Mouse (Mus musculus) lung, embryonic 15.5 days (tissue): ENCODE data around the gene Cbr3. TPM values are rescaled to one million over a fixed set of nuclear protein-coding genes. Genes with fewer than 3 reads are reported as not detected.
A peak's percentile ranks its signal among the peaks of the same experiment; 100 is the strongest.

Experiments
- ATAC-seq: fragments of 200-750 bp; cut with Nextera tagmentation; 2 replicates; pipeline ENCODE4 v1.8.0; 2017; ENCODE audit warnings: moderate number of reproducible peaks, borderline replicate concordance; ENCODE audit not compliant: low FRiP score, low TSS enrichment; ENCODE audit errors: extremely low read depth
- H3K27ac ChIP-seq: fragments of 300-500 bp; sonication (generic); 2 replicates; pipeline ENCODE4 v1.5.1; 2015; ENCODE audit warnings: moderate library complexity, mild to moderate bottlenecking, inconsistent platforms
- H3K27me3 ChIP-seq: fragments of 300-500 bp; sonication (generic); 2 replicates; pipeline ENCODE4 v1.6.1; 2015; ENCODE audit warnings: inconsistent platforms
- H3K36me3 ChIP-seq: fragments of 300-500 bp; sonication (generic); 2 replicates; pipeline ENCODE4 v1.6.1; 2015; ENCODE audit warnings: inconsistent platforms
- H3K4me1 ChIP-seq: fragments of 300-500 bp; sonication (generic); 2 replicates; pipeline ENCODE4 v1.6.1; 2015; ENCODE audit warnings: inconsistent platforms
- H3K4me2 ChIP-seq: fragments of 300-500 bp; sonication (generic); 2 replicates; pipeline ENCODE4 v1.6.1; 2015; ENCODE audit warnings: inconsistent platforms, mild to moderate bottlenecking, moderate library complexity
- H3K4me3 ChIP-seq: fragments of 300-500 bp; sonication (generic); 2 replicates; pipeline ENCODE4 v1.5.1; 2015; ENCODE audit warnings: mild to moderate bottlenecking, inconsistent platforms
- H3K9ac ChIP-seq: fragments of 300-500 bp; sonication (generic); 2 replicates; pipeline ENCODE4 v1.6.1; 2015; ENCODE audit warnings: inconsistent platforms
- H3K9me3 ChIP-seq: fragments of 300-500 bp; sonication (generic); 2 replicates; pipeline ENCODE4 v1.6.1; 2016; ENCODE audit warnings: inconsistent platforms
- WGBS: fragments of 180-500 bp; shearing (Covaris S2); methylation state at CpG from one replicate; pipeline ENCODE4 v1.1.7; 2015; 5-methylcytosine and 5-hydroxymethylcytosine counted together
- polyA plus RNA-seq: library from polyadenylated mRNA; unstranded; fragments of >200 nt; fragmentation: Nextera tagmentation; extraction: Ambion mirVana; gene quantifications from 2 replicates; pipeline ENCODE4 v1.2.1, GENCODE M21; 2015

The Cbr3 gene
- polyA plus RNA-seq, 1 experiment from 2014 or later, result 7.6 TPM

- 82% methylated on average over 8 of the region's 8 CpGs for WGBS
- H3K27me3 ChIP-seq, result no peaks in the 10 kb centered on the region
Observed at GRCm38 (mm10) chr16:93731310-93731709, 48.3 kb downstream of the Cbr3 start.

GRCm38 (mm10) chr16:93732875-93733569 lies 50.0 kb downstream of the Cbr3 start:
- no peaks in the 10 kb centered on the region for H3K36me3 ChIP-seq
- no peak overlapping the region for H3K4me2 ChIP-seq
- no peak overlapping the region for H3K27ac ChIP-seq
- no peaks in the 10 kb centered on the region for H3K9me3 ChIP-seq
- peaks cover 13% of the 10 kb centered on the region; the same call in 1 of the 2 replicates for H3K4me1 ChIP-seq
- 0 out of 2 replicates have a peak, but pooled peaks have one; percentile 8 for ATAC-seq
- H3K9ac ChIP-seq, result no peak overlapping the region
- H3K4me3 ChIP-seq, result no peak overlapping the region
- WGBS, result 66% methylated on average over 18 of the region's 18 CpGs
- H3K27me3 ChIP-seq, result no peaks in the 10 kb centered on the region

More at GRCm38 (mm10) chr16:93731310-93731709, 48.3 kb downstream of the Cbr3 start:
- ATAC-seq, result no peak
- Histone ChIP-seq H3K27ac (no peak overlapping the region), H3K4me1 (peaks cover 8% of the 10 kb centered on the region; the same call in 1 of the 2 replicates), H3K9ac (no peak overlapping the region), H3K36me3 (no peaks in the 10 kb centered on the region), H3K9me3 (no peaks in the 10 kb centered on the region), H3K4me3 (no peak overlapping the region), H3K4me2 (no peak overlapping the region)

GRCm38 (mm10) chr16:93739251-93739650 lies 56.2 kb downstream of the Cbr3 start:
- WGBS, result 88% methylated on average over 11 of the region's 11 CpGs
- Histone ChIP-seq H3K4me3 (no peak overlapping the region), H3K27ac (no peak overlapping the region), H3K4me2 (no peak overlapping the region), H3K9ac (no peak overlapping the region), H3K36me3 (peaks cover 11% of the 10 kb centered on the region; the same call in 1 of the 2 replicates), H3K27me3 (no peaks in the 10 kb centered on the region), H3K4me1 (peaks cover 22% of the 10 kb centered on the region), H3K9me3 (no peaks in the 10 kb centered on the region)
- no peak for ATAC-seq

Other genes starting within 250 kb of the Cbr3 start
- 11.8 and 13.3 TPM in 2 replicates for gene Setd4, start 79.2 kb upstream of the Cbr3 start, polyA plus RNA-seq
- gene Cbr1, start 77.4 kb upstream of the Cbr3 start, polyA plus RNA-seq, result 92.9 and 95.5 TPM in 2 replicates
- gene Gm5678, start 55.1 kb upstream of the Cbr3 start, polyA plus RNA-seq, result not detected in 2 replicates
- 14.2 and 16.7 TPM in 2 replicates for gene Dop1b, start 28.7 kb downstream of the Cbr3 start, polyA plus RNA-seq
- 31.8 and 33.1 TPM in 2 replicates for gene Morc3, start 148.9 kb downstream of the Cbr3 start, polyA plus RNA-seq
- 80.1 and 81.8 TPM in 2 replicates for gene Chaf1b, start 200.7 kb downstream of the Cbr3 start, polyA plus RNA-seq